Mouse (Mus musculus) embryonic facial prominence, embryonic 15.5 days (tissue): ENCODE data around the gene Slc39a7. TPM values are rescaled to one million over a fixed set of nuclear protein-coding genes. Genes with fewer than 3 reads are reported as not detected.

ENCODE experiments used
- ATAC-seq: fragments of 200-750 bp; cut with Nextera tagmentation; 2 replicates; pipeline ENCODE4 v1.8.0; 2017; ENCODE audit warnings: low read depth, moderate TSS enrichment; ENCODE audit not compliant: insufficient number of reproducible peaks, low FRiP score, low TSS enrichment
- H3K27ac ChIP-seq: fragments of 300-500 bp; sonication (generic); replicated peaks from 2 replicates; pipeline ENCODE4 v1.5.1; 2015; ENCODE audit warnings: mild to moderate bottlenecking, inconsistent platforms
- H3K27me3 ChIP-seq: fragments of 300-500 bp; sonication (generic); 2 replicates; pipeline ENCODE4 v1.6.1; 2015; ENCODE audit warnings: inconsistent platforms
- H3K36me3 ChIP-seq: fragments of 300-500 bp; sonication (generic); 2 replicates; pipeline ENCODE4 v1.6.1; 2015; ENCODE audit warnings: mild to moderate bottlenecking, inconsistent platforms
- H3K4me1 ChIP-seq: fragments of 300-500 bp; sonication (generic); 2 replicates; pipeline ENCODE4 v1.6.1; 2015; ENCODE audit warnings: inconsistent platforms
- H3K4me2 ChIP-seq: fragments of 300-500 bp; sonication (generic); replicated peaks from 2 replicates; pipeline ENCODE4 v1.6.1; 2015; ENCODE audit warnings: mild to moderate bottlenecking, inconsistent platforms
- H3K4me3 ChIP-seq: fragments of 300-500 bp; sonication (generic); replicated peaks from 2 replicates; pipeline ENCODE4 v1.5.1; 2015; ENCODE audit warnings: mild to moderate bottlenecking, inconsistent platforms
- H3K9ac ChIP-seq: fragments of 300-500 bp; sonication (generic); 2 replicates; pipeline ENCODE4 v1.6.1; 2015; ENCODE audit warnings: inconsistent platforms
- H3K9me3 ChIP-seq: fragments of 300-500 bp; sonication (generic); replicated peaks from 2 replicates; pipeline ENCODE4 v1.6.1; 2016; ENCODE audit warnings: inconsistent platforms
- WGBS: fragments of 180-500 bp; shearing (Covaris S2); methylation state at CpG from one replicate; pipeline ENCODE4 v1.1.7; 2015; 5-methylcytosine and 5-hydroxymethylcytosine counted together
- polyA plus RNA-seq: library from polyadenylated mRNA; unstranded; fragments of >200 nt; fragmentation: Nextera tagmentation; extraction: Ambion mirVana; gene quantifications from 2 replicates; pipeline ENCODE4 v1.2.1, GENCODE M21; 2015

The Slc39a7 gene
- polyA plus RNA-seq, result 229 and 234 TPM in 2 replicates

DNA sequence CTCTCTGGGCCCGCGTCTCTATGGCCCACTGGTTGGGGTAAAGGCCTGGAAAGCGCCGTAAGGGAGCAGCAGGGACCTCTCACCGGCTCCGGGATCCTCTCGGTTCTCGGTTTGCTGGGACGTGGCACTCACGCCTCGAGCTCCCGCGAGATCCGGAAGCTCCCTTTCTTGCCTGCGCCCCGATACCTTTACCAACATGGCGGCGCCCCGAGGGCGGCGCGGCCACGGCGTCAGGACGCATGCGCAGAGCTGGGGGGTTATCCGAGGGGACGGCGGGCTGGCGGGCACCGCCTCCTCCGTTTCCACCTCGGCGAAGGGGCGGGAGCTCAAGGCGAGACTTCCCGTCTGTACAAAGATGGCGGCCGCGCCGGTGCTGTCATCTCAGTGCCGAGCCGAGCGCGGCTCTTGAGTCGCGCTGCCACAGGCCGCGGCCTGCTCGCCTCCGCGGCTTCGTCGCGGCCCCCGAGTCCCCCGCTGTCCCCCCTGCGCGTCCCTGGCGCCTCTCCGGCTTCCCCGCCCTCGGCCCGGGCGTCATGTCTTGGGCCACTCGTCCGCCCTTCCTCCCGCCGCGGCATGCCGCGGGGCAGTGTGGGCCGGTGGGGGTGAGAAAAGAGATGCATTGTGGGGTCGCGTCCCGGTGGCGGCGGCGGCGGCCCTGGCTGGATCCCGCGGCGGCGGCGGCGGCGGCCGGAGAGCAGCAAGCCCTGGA lies at the start of gene Slc39a7, which contains the start of gene Rxrb:
Gene Slc39a7 (minus strand): TSS at position 218 of the 709 bp plus-strand sequence.
Gene Rxrb (plus strand): TSS at position 348 of the 709 bp plus-strand sequence.
- peak; percentile 83 for ATAC-seq
- H3K27me3 ChIP-seq, result no peaks in the 10 kb centered on the region
- H3K4me2 ChIP-seq, result peak within 1 kb of the TSS; percentile 94
- peak within 1 kb of the TSS; percentile 72 for H3K4me3 ChIP-seq
- H3K9me3 ChIP-seq, result no peaks in the 10 kb centered on the region
- peaks cover 59% of the 10 kb centered on the region for H3K4me1 ChIP-seq
- peaks cover 45% of the 10 kb centered on the region for H3K36me3 ChIP-seq
- peak within 1 kb of the TSS; percentile 97 for H3K9ac ChIP-seq
- under 1% methylated on average over 84 of the region's 88 CpGs for WGBS
- H3K27ac ChIP-seq, result peak within 1 kb of the TSS; percentile 98

DNA sequence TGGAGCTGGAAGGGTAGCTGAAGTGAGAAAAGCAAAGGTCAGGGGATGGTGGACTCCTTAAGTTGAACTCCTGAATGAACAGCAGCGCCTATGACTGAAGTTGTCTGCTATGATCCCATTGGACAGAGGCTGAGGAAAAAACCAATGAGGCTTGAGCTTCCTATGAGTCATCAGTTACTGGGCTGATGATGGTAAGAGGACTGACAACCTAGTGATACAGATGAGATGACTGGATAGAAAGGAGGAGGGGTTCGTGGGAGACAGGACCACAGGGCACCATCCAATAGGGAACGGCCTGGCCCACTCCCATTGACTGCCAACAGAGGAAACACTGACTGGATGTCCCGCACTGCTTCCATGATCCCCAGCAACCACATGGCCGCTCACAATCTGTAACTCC lies 48.1 kb upstream of the Slc39a7 start:
- WGBS, result 11% methylated on average over 5 of the region's 5 CpGs
- Histone ChIP-seq H3K4me3 (no peak overlapping the region), H3K9ac (no peak overlapping the region), H3K4me1 (no peaks in the 10 kb centered on the region), H3K4me2 (no peak overlapping the region), H3K27ac (no peak overlapping the region), H3K9me3 (no peaks in the 10 kb centered on the region), H3K36me3 (no peaks in the 10 kb centered on the region), H3K27me3 (peaks cover 19% of the 10 kb centered on the region)
- ATAC-seq, result peak; percentile 76; the same call in 1 of the 2 replicates

DNA sequence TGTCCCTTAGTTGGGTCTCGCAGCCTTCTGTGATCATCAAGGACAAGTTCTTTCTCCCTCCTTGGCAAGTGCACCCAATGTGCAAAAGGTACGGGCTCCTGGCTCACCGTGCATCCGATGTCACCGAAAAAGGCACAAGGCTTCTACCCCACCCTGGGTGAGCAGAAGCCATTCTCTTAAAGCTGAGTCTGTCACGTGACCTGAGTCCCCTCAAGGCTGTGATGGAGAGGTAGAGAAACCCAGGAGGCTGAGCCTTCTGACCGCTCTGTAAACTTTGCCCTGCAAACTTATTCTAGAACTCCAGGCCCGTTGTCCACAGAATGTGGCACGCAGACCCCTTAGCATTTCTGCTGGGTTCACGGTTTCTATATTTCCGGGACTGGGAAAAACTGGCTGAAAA lies 47.5 kb upstream of the Slc39a7 start:
- no peak overlapping the region for H3K4me3 ChIP-seq
- H3K27me3 ChIP-seq, result peaks cover 19% of the 10 kb centered on the region
- 85% methylated on average over 11 of the region's 11 CpGs for WGBS
- no peak overlapping the region for H3K4me2 ChIP-seq
- H3K9me3 ChIP-seq, result no peaks in the 10 kb centered on the region
- no peaks in the 10 kb centered on the region for H3K36me3 ChIP-seq
- H3K9ac ChIP-seq, result no peak overlapping the region
- no peak overlapping the region for H3K27ac ChIP-seq
- no peaks in the 10 kb centered on the region for H3K4me1 ChIP-seq
- no peak for ATAC-seq

DNA sequence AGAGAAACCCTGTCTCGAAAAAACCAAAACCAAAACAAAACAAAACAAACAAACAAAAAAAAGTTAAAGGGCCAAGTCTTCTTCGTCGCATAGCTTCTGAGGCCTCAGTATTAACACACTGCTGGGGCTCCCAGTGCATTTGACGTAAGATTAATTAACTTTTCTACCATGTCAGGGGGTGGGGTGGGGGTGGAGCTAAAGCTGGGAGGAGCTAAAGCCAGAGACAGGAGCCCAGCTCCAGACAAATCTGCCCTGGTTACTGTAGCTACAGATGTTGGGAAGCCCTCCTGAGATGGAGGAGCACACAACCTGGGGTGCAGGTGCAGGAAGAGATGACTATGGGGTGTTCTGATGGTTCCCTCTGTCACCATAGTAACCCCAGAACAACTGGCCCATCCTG lies 46.7 kb upstream of the Slc39a7 start:
- no peak overlapping the region for H3K4me3 ChIP-seq
- WGBS, result 58% methylated on average over 4 of the region's 4 CpGs
- H3K36me3 ChIP-seq, result no peaks in the 10 kb centered on the region
- H3K27me3 ChIP-seq, result peaks cover 19% of the 10 kb centered on the region
- no peak overlapping the region for H3K9ac ChIP-seq
- H3K27ac ChIP-seq, result no peak overlapping the region
- no peaks in the 10 kb centered on the region for H3K4me1 ChIP-seq
- no peaks in the 10 kb centered on the region for H3K9me3 ChIP-seq
- H3K4me2 ChIP-seq, result no peak overlapping the region
- no peak for ATAC-seq

DNA sequence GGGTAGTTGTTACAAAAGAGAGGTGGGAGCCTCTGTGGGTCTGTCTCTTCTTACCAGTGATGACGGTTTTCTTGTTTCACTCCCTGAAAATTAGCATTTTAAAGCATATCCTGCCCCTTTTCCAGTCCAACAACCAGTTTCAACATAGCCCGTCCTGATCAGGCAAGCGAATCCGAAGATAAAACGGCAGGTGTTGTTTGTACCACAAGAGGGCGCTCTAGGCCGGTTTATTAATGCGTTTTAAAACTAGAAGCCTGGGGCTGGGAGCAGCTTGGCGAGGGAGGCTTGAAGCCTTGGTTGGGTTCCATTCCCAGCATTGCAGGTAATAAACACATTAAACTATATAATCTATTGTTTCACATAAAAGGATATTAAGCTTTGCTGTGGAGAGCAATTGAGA lies 46.1 kb upstream of the Slc39a7 start:
- no peak overlapping the region for H3K27ac ChIP-seq
- H3K4me1 ChIP-seq, result no peaks in the 10 kb centered on the region
- 1% methylated on average over 9 of the region's 9 CpGs for WGBS
- H3K27me3 ChIP-seq, result peaks cover 19% of the 10 kb centered on the region
- H3K36me3 ChIP-seq, result no peaks in the 10 kb centered on the region
- ATAC-seq, result no peak
- H3K9me3 ChIP-seq, result no peaks in the 10 kb centered on the region
- H3K4me3 ChIP-seq, result no peak overlapping the region
- H3K4me2 ChIP-seq, result no peak overlapping the region
- H3K9ac ChIP-seq, result no peak overlapping the region

DNA sequence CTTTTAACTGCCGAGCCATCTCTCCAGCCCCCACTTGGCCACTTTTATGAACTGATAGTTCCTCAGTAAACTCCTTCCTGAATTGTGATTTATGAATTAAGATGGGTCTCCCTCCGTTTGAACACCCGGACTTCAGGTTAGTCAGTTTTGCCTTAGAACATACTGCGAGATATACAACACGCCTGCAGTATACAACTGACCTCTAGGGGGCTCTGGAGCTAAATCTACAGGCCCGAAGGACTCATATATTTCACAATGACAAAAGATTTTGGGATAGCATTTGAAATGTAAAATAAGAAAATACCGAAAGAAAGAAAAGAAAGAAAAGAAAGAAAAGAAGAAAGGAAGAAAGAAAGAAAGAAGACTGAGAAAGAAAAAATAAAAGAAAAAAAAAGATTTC lies 43.8 kb upstream of the Slc39a7 start:
- no peak for ATAC-seq
- peaks cover 19% of the 10 kb centered on the region for H3K27me3 ChIP-seq
- WGBS, result 36% methylated on average over 7 of the region's 7 CpGs
- no peaks in the 10 kb centered on the region for H3K4me1 ChIP-seq
- H3K27ac ChIP-seq, result no peak overlapping the region
- H3K4me2 ChIP-seq, result no peak overlapping the region
- H3K4me3 ChIP-seq, result no peak overlapping the region
- H3K9me3 ChIP-seq, result no peaks in the 10 kb centered on the region
- H3K9ac ChIP-seq, result no peak overlapping the region
- no peaks in the 10 kb centered on the region for H3K36me3 ChIP-seq

DNA sequence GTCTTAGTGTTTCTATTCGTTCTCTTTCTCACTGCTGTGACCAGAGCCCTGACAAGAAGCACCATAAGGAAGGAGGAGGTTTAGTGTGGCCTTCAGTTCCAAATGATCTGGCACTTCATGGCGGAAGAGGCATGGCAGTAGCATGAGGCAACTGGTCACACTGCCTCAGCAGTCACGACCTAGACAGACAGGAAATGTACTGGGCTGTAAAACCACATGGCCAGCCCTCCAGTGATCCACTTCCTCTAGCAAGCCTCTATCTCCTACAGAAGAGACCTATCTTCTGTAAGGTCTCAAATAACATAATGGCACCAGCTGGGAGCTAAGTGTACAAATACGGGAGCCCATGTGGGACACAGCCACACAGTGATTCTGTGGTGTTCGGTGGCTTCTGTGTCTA lies 40.6 kb upstream of the Slc39a7 start:
- Histone ChIP-seq H3K4me2 (no peak overlapping the region), H3K9me3 (no peaks in the 10 kb centered on the region), H3K27me3 (peaks cover 14% of the 10 kb centered on the region), H3K4me1 (no peaks in the 10 kb centered on the region), H3K9ac (no peak overlapping the region), H3K27ac (no peak overlapping the region), H3K4me3 (no peak overlapping the region), H3K36me3 (no peaks in the 10 kb centered on the region)
- no peak for ATAC-seq
- WGBS, result 60% methylated on average over 5 of the region's 5 CpGs

DNA sequence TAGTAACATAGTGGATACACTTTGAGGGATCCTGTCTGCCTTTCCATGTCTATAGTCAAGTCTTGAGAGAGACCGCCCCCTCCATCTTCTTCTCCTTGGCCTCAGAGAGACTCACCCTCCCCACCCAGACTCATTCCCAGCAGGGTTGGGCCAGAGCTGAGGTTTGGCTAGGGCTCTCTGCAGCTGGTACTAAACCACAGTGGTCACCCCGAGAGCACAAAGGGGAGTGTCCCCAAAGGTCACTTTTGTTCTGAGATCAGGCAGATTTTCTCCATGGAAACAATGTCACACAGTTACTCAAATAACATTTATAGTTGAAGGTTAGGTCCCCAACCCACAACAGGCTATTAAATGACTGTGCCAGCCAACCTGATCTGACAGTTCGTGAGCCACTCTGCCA lies 37.4 kb upstream of the Slc39a7 start:
- Histone ChIP-seq H3K4me3 (no peak overlapping the region), H3K4me2 (no peak overlapping the region), H3K27ac (no peak overlapping the region), H3K27me3 (no peaks in the 10 kb centered on the region), H3K9me3 (no peaks in the 10 kb centered on the region), H3K4me1 (no peaks in the 10 kb centered on the region), H3K9ac (no peak overlapping the region), H3K36me3 (no peaks in the 10 kb centered on the region)
- peak; percentile 53; the same call in 1 of the 2 replicates for ATAC-seq
- WGBS, result 50% methylated on average over 3 of the region's 3 CpGs

DNA sequence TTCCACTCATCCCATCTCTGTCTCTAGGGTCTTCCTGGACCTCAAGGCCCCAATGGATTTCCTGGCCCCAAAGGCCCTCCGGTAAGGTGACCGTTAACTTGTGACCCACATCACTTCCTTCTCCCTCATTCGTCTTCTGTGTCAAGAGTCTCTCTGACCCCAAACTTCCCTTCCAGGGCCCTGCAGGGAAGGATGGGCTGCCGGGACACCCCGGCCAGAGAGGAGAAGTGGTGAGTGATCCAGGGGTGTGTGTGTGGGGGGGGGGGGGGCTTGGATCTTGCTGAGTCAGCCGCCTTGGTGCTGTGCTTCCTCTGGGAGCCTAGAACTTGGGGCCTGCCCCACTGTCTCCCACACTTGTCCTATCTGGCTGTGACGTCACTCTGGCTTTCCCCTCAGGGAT lies 25.7 kb upstream of the Slc39a7 start:
- 78% methylated on average over 7 of the region's 7 CpGs for WGBS
- Histone ChIP-seq H3K27ac (no peak overlapping the region), H3K9ac (no peak overlapping the region), H3K4me2 (no peak overlapping the region), H3K36me3 (no peaks in the 10 kb centered on the region), H3K27me3 (no peaks in the 10 kb centered on the region), H3K4me1 (no peaks in the 10 kb centered on the region), H3K4me3 (no peak overlapping the region), H3K9me3 (no peaks in the 10 kb centered on the region)
- no peak for ATAC-seq

DNA sequence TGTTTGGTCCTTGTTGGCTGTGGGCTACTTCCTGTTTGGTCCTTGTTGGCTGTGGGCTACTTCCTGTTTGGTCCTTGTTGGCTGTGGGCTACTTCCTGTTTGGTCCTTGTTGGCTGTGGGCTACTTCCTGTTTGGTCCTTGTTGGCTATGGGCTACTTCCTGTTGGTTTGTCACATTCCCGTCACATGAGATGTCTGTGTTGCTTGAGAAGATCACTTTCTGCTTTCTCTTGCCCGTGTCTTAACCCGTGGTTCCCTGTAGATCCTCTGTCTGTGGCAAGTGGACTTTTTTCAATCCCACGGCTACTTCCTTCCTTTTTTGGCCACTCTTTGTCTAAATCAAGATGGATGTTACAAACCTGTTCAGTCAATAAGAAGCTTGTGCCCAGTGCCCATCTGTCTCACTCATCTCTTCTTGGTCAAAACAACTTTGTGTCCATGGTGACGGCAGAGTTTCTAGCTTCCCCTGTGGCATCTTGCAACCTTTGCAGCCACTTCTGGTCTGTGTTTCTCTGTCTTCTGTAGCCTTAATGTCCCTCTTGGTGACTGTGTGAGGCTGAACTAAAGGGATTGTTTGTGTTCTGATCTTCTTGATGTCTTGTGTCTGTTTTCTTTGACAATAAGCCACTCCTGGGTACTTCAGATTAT lies 16.0 kb upstream of the Slc39a7 start:
- Histone ChIP-seq H3K9ac (no peak overlapping the region), H3K4me3 (no peak overlapping the region), H3K9me3 (no peaks in the 10 kb centered on the region), H3K27me3 (0 out of 2 replicates have a peak, but pooled peaks cover under 1% of the 10 kb centered on the region), H3K4me1 (no peaks in the 10 kb centered on the region), H3K27ac (no peak overlapping the region), H3K4me2 (no peak overlapping the region), H3K36me3 (no peaks in the 10 kb centered on the region)
- no peak for ATAC-seq
- 91% methylated on average over 5 of the region's 5 CpGs for WGBS

DNA sequence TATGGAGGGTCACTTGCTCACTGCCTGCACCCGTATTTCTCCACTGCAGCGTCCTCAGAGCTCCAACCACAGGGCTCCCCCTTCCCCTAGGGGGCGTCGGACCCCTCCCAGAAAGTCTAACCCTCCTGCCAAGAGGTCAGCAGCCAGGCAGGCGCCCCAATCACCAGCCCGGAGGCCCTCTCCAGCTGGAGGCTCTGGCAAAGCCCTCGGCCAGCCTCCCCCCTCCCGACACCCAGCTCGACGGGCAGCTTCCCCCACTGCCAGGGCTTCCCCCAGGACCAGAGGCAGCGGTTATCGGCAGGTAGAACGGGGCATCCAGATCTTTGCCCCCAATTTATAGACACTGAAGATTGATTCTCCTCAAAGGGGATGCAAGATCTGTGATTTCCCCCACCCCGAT lies 14.5 kb upstream of the Slc39a7 start:
- no peak overlapping the region for H3K27ac ChIP-seq
- 0 out of 2 replicates have a peak, but pooled peaks cover 5% of the 10 kb centered on the region for H3K4me1 ChIP-seq
- no peak for ATAC-seq
- H3K4me3 ChIP-seq, result no peak overlapping the region
- H3K4me2 ChIP-seq, result no peak overlapping the region
- H3K36me3 ChIP-seq, result no peaks in the 10 kb centered on the region
- no peak overlapping the region for H3K9ac ChIP-seq
- 77% methylated on average over 14 of the region's 14 CpGs for WGBS
- no peaks in the 10 kb centered on the region for H3K9me3 ChIP-seq
- peaks cover 13% of the 10 kb centered on the region; the same call in 1 of the 2 replicates for H3K27me3 ChIP-seq
